Mouse (Mus musculus) megakaryocyte, embryonic 14.5 days (primary cell): ENCODE measurements around the gene Mapk7. TPM values are rescaled to one million over a fixed set of nuclear protein-coding genes. Genes with fewer than 3 reads are reported as not detected.

Experiments used
- H3K27me3 ChIP-seq: replicated peaks from 2 replicates; pipeline ENCODE3; 2012; ENCODE audit warnings: inconsistent platforms
- H3K36me3 ChIP-seq: replicated peaks from 2 replicates; pipeline ENCODE3; 2012; ENCODE audit warnings: low read length, inconsistent platforms, mixed read lengths
- H3K4me1 ChIP-seq: 2 replicates; pipeline ENCODE4 v1.6.1; 2012; ENCODE audit warnings: inconsistent platforms
- H3K4me3 ChIP-seq: replicated peaks from 2 replicates; pipeline ENCODE3; 2012; ENCODE audit warnings: moderate library complexity, mild to moderate bottlenecking, inconsistent platforms
- H3K9me3 ChIP-seq: 2 replicates; pipeline ENCODE4 v1.6.1; 2012; ENCODE audit warnings: inconsistent platforms
- FLI1 ChIP-seq: IDR thresholded peaks from 2 replicates; pipeline ENCODE4 v1.6.1; 2012; ENCODE audit warnings: low read length, inconsistent platforms, mixed read lengths
- GATA1 ChIP-seq: IDR thresholded peaks from 3 replicates; pipeline ENCODE4 v1.6.1; 2012; ENCODE audit warnings: mixed read lengths, low read length, inconsistent platforms, borderline replicate concordance
- polyA plus RNA-seq: library from polyadenylated mRNA; stranded (reverse); fragments of >175 nt; gene quantifications from 2 replicates; pipeline ENCODE4 v1.2.3, GENCODE M21; 2012; ENCODE audit warnings: low replicate concordance; ENCODE audit not compliant: insufficient read depth

Gene Mapk7
- polyA plus RNA-seq, 1 experiment, result 21.5 TPM

- TF ChIP-seq FLI1 (no peak), GATA1 (no peak)
- peaks cover 14% of the 10 kb centered on the region for H3K9me3 ChIP-seq
- no peak overlapping the region for H3K4me3 ChIP-seq
- H3K36me3 ChIP-seq, result no peaks in the 10 kb centered on the region
- H3K4me1 ChIP-seq, result no peaks in the 10 kb centered on the region
- H3K27me3 ChIP-seq, result peaks cover 86% of the 10 kb centered on the region
These were observed 25.4 kb upstream of the Mapk7 start for GRCm38 (mm10) chr11:61519484-61520107.

- peaks cover 86% of the 10 kb centered on the region for H3K27me3 ChIP-seq
- no peak for TF ChIP-seq GATA1
- TF ChIP-seq FLI1, result no peak
- peaks cover 14% of the 10 kb centered on the region for H3K9me3 ChIP-seq
- no peaks in the 10 kb centered on the region for H3K4me1 ChIP-seq
- no peaks in the 10 kb centered on the region for H3K36me3 ChIP-seq
- H3K4me3 ChIP-seq, result no peak overlapping the region
These were observed 24.7 kb upstream of the Mapk7 start for GRCm38 (mm10) chr11:61518871-61519270.

- Histone ChIP-seq H3K4me3 (no peak overlapping the region), H3K27me3 (peaks cover 86% of the 10 kb centered on the region), H3K9me3 (peaks cover 14% of the 10 kb centered on the region), H3K36me3 (no peaks in the 10 kb centered on the region), H3K4me1 (no peaks in the 10 kb centered on the region)
- TF ChIP-seq GATA1, result no peak
- TF ChIP-seq FLI1, result no peak
These were observed 23.8 kb upstream of the Mapk7 start for GRCm38 (mm10) chr11:61517971-61518370.

- Histone ChIP-seq H3K27me3 (peaks cover 88% of the 10 kb centered on the region), H3K4me1 (no peaks in the 10 kb centered on the region), H3K9me3 (peaks cover 14% of the 10 kb centered on the region), H3K4me3 (no peak overlapping the region), H3K36me3 (no peaks in the 10 kb centered on the region)
- TF ChIP-seq GATA1 (no peak), FLI1 (no peak)
These were observed 20.7 kb upstream of the Mapk7 start for GRCm38 (mm10) chr11:61514953-61515352.

GRCm38 (mm10) chr11:61504713-61505257 is 10.6 kb upstream of the Mapk7 start, which contains the start of gene B9d1:
Gene B9d1, plus strand, starts transcription at chr11:61505144.
- TF ChIP-seq GATA1 (no peak), FLI1 (no peak)
- Histone ChIP-seq H3K9me3 (no peaks in the 10 kb centered on the region), H3K36me3 (no peaks in the 10 kb centered on the region), H3K27me3 (peaks cover 87% of the 10 kb centered on the region), H3K4me3 (peak within 1 kb of the TSS; percentile 92), H3K4me1 (peaks cover 17% of the 10 kb centered on the region)

- no peaks in the 10 kb centered on the region for H3K9me3 ChIP-seq
- no peak for TF ChIP-seq FLI1
- TF ChIP-seq GATA1, result no peak
- H3K27me3 ChIP-seq, result peaks cover 80% of the 10 kb centered on the region
- no peaks in the 10 kb centered on the region for H3K36me3 ChIP-seq
- no peak overlapping the region for H3K4me3 ChIP-seq
- H3K4me1 ChIP-seq, result peaks cover 23% of the 10 kb centered on the region
These were observed 9.7 kb upstream of the Mapk7 start for GRCm38 (mm10) chr11:61503933-61504332.

GRCm38 (mm10) chr11:61498736-61499504 is 4.7 kb upstream of the Mapk7 start:
- no peaks in the 10 kb centered on the region for H3K9me3 ChIP-seq
- peaks cover 17% of the 10 kb centered on the region for H3K4me1 ChIP-seq
- no peak for TF ChIP-seq FLI1
- no peak for TF ChIP-seq GATA1
- peak overlapping the region; percentile 5 for H3K4me3 ChIP-seq
- H3K36me3 ChIP-seq, result no peaks in the 10 kb centered on the region
- H3K27me3 ChIP-seq, result peaks cover 45% of the 10 kb centered on the region

- H3K4me3 ChIP-seq, result no peak overlapping the region
- TF ChIP-seq FLI1 (no peak), GATA1 (no peak)
- peaks cover 5% of the 10 kb centered on the region for H3K36me3 ChIP-seq
- no peaks in the 10 kb centered on the region for H3K9me3 ChIP-seq
- H3K27me3 ChIP-seq, result peaks cover 48% of the 10 kb centered on the region
- H3K4me1 ChIP-seq, result peaks cover 31% of the 10 kb centered on the region
These were observed 3.3 kb upstream of the Mapk7 start for GRCm38 (mm10) chr11:61497490-61497889.

GRCm38 (mm10) chr11:61495528-61495927 is 1.3 kb upstream of the Mapk7 start:
- Histone ChIP-seq H3K9me3 (no peaks in the 10 kb centered on the region), H3K27me3 (peaks cover 44% of the 10 kb centered on the region), H3K4me1 (peaks cover 31% of the 10 kb centered on the region), H3K4me3 (no peak overlapping the region), H3K36me3 (peaks cover 23% of the 10 kb centered on the region)
- TF ChIP-seq GATA1 (no peak), FLI1 (no peak)

- Histone ChIP-seq H3K9me3 (no peaks in the 10 kb centered on the region), H3K36me3 (peaks cover 42% of the 10 kb centered on the region), H3K4me1 (peaks cover 19% of the 10 kb centered on the region), H3K4me3 (peak overlapping the region; percentile 93), H3K27me3 (peaks cover 39% of the 10 kb centered on the region)
- TF ChIP-seq FLI1, result no peak
- TF ChIP-seq GATA1, result no peak
These were observed 579 bp downstream of the Mapk7 start for GRCm38 (mm10) chr11:61493525-61494128.
